Mouse (Mus musculus) kidney, adult 2 months (tissue): ENCODE measurements around the gene Tap1.

Experiments
- CTCF ChIP-seq: fragments of 200-500 bp; conservative IDR thresholded peaks from 2 replicates; pipeline ENCODE4 v1.5.1; 2011; ENCODE audit warnings: low read depth, mild to moderate bottlenecking, control low read depth, low read length, moderate library complexity, mixed read lengths; ENCODE audit not compliant: insufficient read depth, insufficient read length
- POLR2A ChIP-seq: fragments of 200-500 bp; IDR thresholded peaks from one replicate; pipeline ENCODE4 v1.6.1; 2011; ENCODE audit warnings: low read depth, low read length, control low read depth

DNA sequence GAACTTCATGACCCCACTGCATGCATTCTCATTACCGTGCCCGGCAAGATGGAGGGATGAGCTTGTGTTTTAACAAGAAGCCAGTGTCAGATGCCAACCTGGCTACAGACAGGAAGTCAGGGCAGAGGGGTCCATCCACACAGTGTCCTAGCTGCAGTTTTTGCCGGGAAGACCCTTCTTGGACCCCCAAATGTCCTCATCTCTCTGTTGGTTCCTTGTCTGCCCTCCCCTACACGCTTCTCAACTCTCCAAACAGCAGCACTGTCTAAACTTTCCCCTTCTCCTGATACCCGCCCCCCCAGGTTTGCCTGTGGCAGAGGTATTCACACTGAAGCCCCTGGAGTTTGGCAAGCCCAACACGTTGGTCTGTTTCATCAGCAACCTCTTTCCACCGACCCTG lies 49.8 kb upstream of the Tap1 start:
- no peak for TF ChIP-seq POLR2A
- TF ChIP-seq CTCF: no peak
